Mouse (Mus musculus): Measurements from ENCODE around the gene Iffo1.

- TF ChIP-seq POLR2A (IDR thresholded peaks at IDR 0.05; ENCODE audit: low read depth, low read length) (no peak), CTCF (IDR thresholded peaks at IDR 0.05; ENCODE audit: extremely low read depth, insufficient read depth, insufficient read length, insufficient replicate concordance) (no peak)
Observed at GRCm38 (mm10) chr6:125153682-125154081, 8.6 kb downstream of the Iffo1 start.

All from spleen, adult 2 months (tissue).